Mouse (Mus musculus): Measurements from ENCODE around the gene Ros1. TPM values are rescaled to one million over a fixed set of nuclear protein-coding genes. Genes with fewer than 3 reads are reported as not detected.

The Ros1 gene
- total and polyA plus RNA-seq, 3 experiments = not detected

GRCm38 (mm10) chr10:52234654-52234981 is 39.6 kb upstream of the Ros1 start:
- Histone ChIP-seq H3K4me1 (ENCODE audit: control insufficient read depth in 1 of 2, insufficient read depth in 2 of 2) (peaks cover 0 to 7% of the 10 kb centered on the region in 2 experiments; a peak in 2 of 4 replicates), H3K27me3 (replicated peaks) (peaks cover 3% of the 10 kb centered on the region), H3K36me3 (replicated peaks in 1 of 2; ENCODE audit: control insufficient read depth in 1 of 2, insufficient read depth in 1 of 2, low read length in 1 of 2) (no peaks in the 10 kb centered on the region), H3K4me3 (replicated peaks in 1 of 3; ENCODE audit: low read depth in 2 of 3, low read length in 2 of 3, poor library complexity in 1 of 3) (no peak overlapping the region), H3K9me3 (replicated peaks; ENCODE audit: low read length) (no peaks in the 10 kb centered on the region), H3K79me2 (replicated peaks; ENCODE audit: control insufficient read depth, extremely low read depth, insufficient read depth, poor library complexity, severe bottlenecking) (no peaks in the 10 kb centered on the region), H3K4me2 (ENCODE audit: insufficient read depth, low read depth, poor library complexity, severe bottlenecking) (peak overlapping the region; percentile 71; the same call in 1 of the 2 replicates), H3K27ac (ENCODE audit: insufficient read depth, low read depth) (no peak overlapping the region), H3K9ac (ENCODE audit: insufficient read depth, low read depth) (no peak overlapping the region)
- no peak for TF ChIP-seq HCFC1 (IDR thresholded peaks at IDR 0.05; ENCODE audit: low read depth, low read length)
- TF ChIP-seq ZNF384 (IDR thresholded peaks at IDR 0.05; ENCODE audit: low read depth, low read length) = 0 out of 2 replicates have a peak, but pooled peaks have one; percentile 4
- dilution Hi-C loops (cut with MboI; ENCODE audit: extremely low pct_ligation_motif_present, extremely low pct_unique_long_range_greater_than_20kb, low sequenced_read_pairs) = no loop called here
- in situ Hi-C loops (cut with MboI; ENCODE audit: low pct_ligation_motif_present, low pct_unique_long_range_greater_than_20kb, low sequenced_read_pairs) = loop anchor here (5.0 kb wide), 1 partner anchor 153 kb away; the partner anchor contains the start of gene Nepn
- DNase-seq (ENCODE audit: extremely low read depth) = no peak

GRCm38 (mm10) chr10:52233969-52234653 is 39.1 kb upstream of the Ros1 start:
- peak; percentile 24 for DNase-seq (ENCODE audit: extremely low read depth)
- peaks cover 3% of the 10 kb centered on the region for H3K27me3 ChIP-seq (replicated peaks)
- peak overlapping the region; percentile 71 for H3K4me2 ChIP-seq (ENCODE audit: insufficient read depth, low read depth, poor library complexity, severe bottlenecking)
- no peak overlapping the region for H3K27ac ChIP-seq (ENCODE audit: insufficient read depth, low read depth)
- H3K79me2 ChIP-seq (replicated peaks; ENCODE audit: control insufficient read depth, extremely low read depth, insufficient read depth, poor library complexity, severe bottlenecking) = no peaks in the 10 kb centered on the region
- H3K4me1 ChIP-seq (ENCODE audit: control insufficient read depth in 1 of 2, insufficient read depth in 2 of 2) = peaks cover 0 to 7% of the 10 kb centered on the region in 2 experiments; a peak in 2 of 4 replicates
- no peak for TF ChIP-seq GABPA (IDR thresholded peaks at IDR 0.05; ENCODE audit: insufficient replicate concordance, low read depth, low read length)
- no peak for TF ChIP-seq ZNF384 (IDR thresholded peaks at IDR 0.05; ENCODE audit: low read depth, low read length)
- TF ChIP-seq E2F4 (IDR thresholded peaks at IDR 0.05; ENCODE audit: insufficient replicate concordance, low read depth, low read length) = no peak
- TF ChIP-seq MEF2A (IDR thresholded peaks at IDR 0.05; ENCODE audit: borderline replicate concordance, low read depth, low read length) = no peak
- TF ChIP-seq SMC3 (IDR thresholded peaks at IDR 0.05; ENCODE audit: low read depth, low read length) = no peak
- TF ChIP-seq ETS1 (conservative IDR thresholded peaks at IDR 0.05; ENCODE audit: low read depth, low read length) = no peak
- TF ChIP-seq NELFE (IDR thresholded peaks at IDR 0.05; ENCODE audit: low read depth, low read length) = no peak
- no peak for TF ChIP-seq ELF1 (IDR thresholded peaks at IDR 0.05; ENCODE audit: low read depth, low read length)
- no peak for TF ChIP-seq JUN (IDR thresholded peaks at IDR 0.05; ENCODE audit: insufficient read depth, low read depth, low read length)
- no peak for TF ChIP-seq RCOR1 (conservative IDR thresholded peaks at IDR 0.05; ENCODE audit: low read depth, low read length)
- no peak for TF ChIP-seq UBTF (IDR thresholded peaks at IDR 0.05; ENCODE audit: low read depth, low read length)
- H3K9me3 ChIP-seq (replicated peaks; ENCODE audit: low read length) = no peaks in the 10 kb centered on the region
- H3K36me3 ChIP-seq (replicated peaks in 1 of 2; ENCODE audit: control insufficient read depth in 1 of 2, insufficient read depth in 1 of 2, low read length in 1 of 2) = no peaks in the 10 kb centered on the region
- in situ Hi-C loops (cut with MboI; ENCODE audit: low pct_ligation_motif_present, low pct_unique_long_range_greater_than_20kb, low sequenced_read_pairs) = loop anchor here (5.0 kb wide), 1 partner anchor 153 kb away; the partner anchor contains the start of gene Nepn
- dilution Hi-C loops (cut with MboI; ENCODE audit: extremely low pct_ligation_motif_present, extremely low pct_unique_long_range_greater_than_20kb, low sequenced_read_pairs) = no loop called here
- H3K4me3 ChIP-seq (replicated peaks in 1 of 3; ENCODE audit: low read depth in 2 of 3, low read length in 2 of 3, poor library complexity in 1 of 3) = peak overlapping the region in 2 of 3 experiments; percentile 52 to 65
- peak overlapping the region; percentile 21; the same call in 1 of the 2 replicates for H3K9ac ChIP-seq (ENCODE audit: insufficient read depth, low read depth)

Measured in CH12.LX (cell line).